Mouse (Mus musculus) C2C12 (cell line): ENCODE measurements at regions not wholly inside any gene's neighbourhood (a gene's known extent, or its start where the extent isn't known, plus 50 kb on each side); places are given as distances from the start of the nearest gene placed in this dataset.

Experiments used
- MAX ChIP-seq: IDR thresholded peaks from one replicate; pipeline ENCODE4 v1.6.1; 2011; ENCODE audit warnings: mild to moderate bottlenecking, control low read depth
- MYOD1 ChIP-seq: IDR thresholded peaks from one replicate; pipeline ENCODE4 v1.6.1; 2011; ENCODE audit warnings: low read depth; ENCODE audit not compliant: control insufficient read depth, insufficient read length

DNA sequence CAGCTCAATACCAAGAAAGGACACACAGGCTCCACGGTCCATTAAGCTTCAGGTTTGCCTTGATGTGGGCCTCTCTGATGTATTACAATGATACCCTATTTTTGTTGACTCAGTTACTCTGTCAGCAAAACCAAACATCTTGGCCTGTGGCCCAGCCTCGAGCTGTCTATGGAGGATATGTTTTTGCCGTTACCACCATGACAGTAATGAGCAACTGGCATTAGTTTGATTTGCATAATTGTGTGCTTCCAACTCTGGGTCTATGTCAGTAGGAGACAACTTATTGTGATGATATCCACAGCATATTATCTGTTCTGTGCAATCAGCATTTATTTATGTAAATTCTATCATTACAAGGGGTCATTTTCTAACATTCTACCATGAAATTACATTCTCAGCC lies 603.2 kb downstream of the Ttll7 start:
- no peak for TF ChIP-seq MYOD1
- TF ChIP-seq MAX = no peak
